Mouse (Mus musculus) left cerebral cortex, postnatal 10 days (tissue): ENCODE measurements around the gene Tmem145. TPM values are rescaled to one million over a fixed set of nuclear protein-coding genes. Genes with fewer than 3 reads are reported as not detected.

Experiments used
- DNase-seq, 2 experiments: peaks; one replicate each; pipeline ENCODE4 v3.0.0; 2021 to 2022; ENCODE audit warnings: low spot score in 2 of 2, mixed read lengths in 1 of 2; ENCODE audit errors: extremely low spot score in 1 of 2
- intact Hi-C: fragments of 180-260 bp; cut with DNase I; formaldehyde crosslinking; loops from one replicate; pipeline ENCODE4 v1.15.1; 2025
- total RNA-seq, 2 experiments: library from RNA; stranded (reverse); gene quantifications; 2 replicates each; pipeline ENCODE4 v1.2.3; 2021

The Tmem145 gene
- total RNA-seq, 2 experiments from 2014 or later: 89.2 to 91.0 TPM

GRCm38 (mm10) chr7:25363632-25364031, 57.7 kb downstream of the Tmem145 start:
- intact Hi-C loops: no loop called here
- DNase-seq: peak in 1 of 2 experiments; percentile 44

Other genes starting within 250 kb of the Tmem145 start
- 100 to 1,000 TPM; 226 to 237 TPM for gene Grik5, start 233.8 kb upstream of the Tmem145 start, total RNA-seq
- 10 to 100 TPM; 26.0 to 27.1 TPM for gene Zfp574, start 233.5 kb upstream of the Tmem145 start, total RNA-seq
- 10 to 100 TPM; 11.0 to 14.1 TPM for gene Pou2f2, start 126.4 kb upstream of the Tmem145 start, total RNA-seq
- 10 to 100 TPM; 22.7 to 23.8 TPM for gene Dedd2, start 85.5 kb upstream of the Tmem145 start, total RNA-seq
- 1 to 10 TPM; 7.8 to 8.5 TPM for gene Zfp526, start 84.7 kb upstream of the Tmem145 start, total RNA-seq
- 100 to 1,000 TPM; 205 TPM for gene Gsk3a, start 68.3 kb upstream of the Tmem145 start, total RNA-seq
- gene Erf, start 55.3 kb upstream of the Tmem145 start, total RNA-seq: 10 to 100 TPM; 47.7 to 55.1 TPM
- gene Cic, start 38.4 kb upstream of the Tmem145 start, total RNA-seq: 100 to 1,000 TPM; 244 to 271 TPM
- gene Pafah1b3, start 8.1 kb upstream of the Tmem145 start, total RNA-seq: 10 to 100 TPM; 64.1 to 67.5 TPM
- gene Prr19, start 4.7 kb upstream of the Tmem145 start, total RNA-seq: under 1 TPM in 1 of 2 experiments, not detected in 1; 0.28 TPM
- gene Megf8, start 11.1 kb downstream of the Tmem145 start, total RNA-seq: 10 to 100 TPM; 90.4 to 91.8 TPM
- not detected for gene Cnfn, start 63.6 kb downstream of the Tmem145 start, total RNA-seq
- gene Lipe, start 92.6 kb downstream of the Tmem145 start, total RNA-seq: 1 to 10 TPM; 6.9 to 7.8 TPM
- gene Cxcl17, start 106.8 kb downstream of the Tmem145 start, total RNA-seq: not detected
- gene Ceacam1, start 171.5 kb downstream of the Tmem145 start, total RNA-seq: 1 to 10 TPM; 1.1 to 1.8 TPM
- under 1 TPM in 1 of 2 experiments, not detected in 1; 0.34 TPM for gene Ceacam2, start 233.8 kb downstream of the Tmem145 start, total RNA-seq